Mouse (Mus musculus) right cerebral cortex, postnatal 4 days (tissue): ENCODE results near the gene Kif3a.
A peak's percentile ranks its signal among the peaks of the same experiment; 100 is the strongest.

Experiments
- DNase-seq: peaks from one replicate; pipeline ENCODE4 v3.0.0-alpha.2; 2022

The Kif3a gene

DNA sequence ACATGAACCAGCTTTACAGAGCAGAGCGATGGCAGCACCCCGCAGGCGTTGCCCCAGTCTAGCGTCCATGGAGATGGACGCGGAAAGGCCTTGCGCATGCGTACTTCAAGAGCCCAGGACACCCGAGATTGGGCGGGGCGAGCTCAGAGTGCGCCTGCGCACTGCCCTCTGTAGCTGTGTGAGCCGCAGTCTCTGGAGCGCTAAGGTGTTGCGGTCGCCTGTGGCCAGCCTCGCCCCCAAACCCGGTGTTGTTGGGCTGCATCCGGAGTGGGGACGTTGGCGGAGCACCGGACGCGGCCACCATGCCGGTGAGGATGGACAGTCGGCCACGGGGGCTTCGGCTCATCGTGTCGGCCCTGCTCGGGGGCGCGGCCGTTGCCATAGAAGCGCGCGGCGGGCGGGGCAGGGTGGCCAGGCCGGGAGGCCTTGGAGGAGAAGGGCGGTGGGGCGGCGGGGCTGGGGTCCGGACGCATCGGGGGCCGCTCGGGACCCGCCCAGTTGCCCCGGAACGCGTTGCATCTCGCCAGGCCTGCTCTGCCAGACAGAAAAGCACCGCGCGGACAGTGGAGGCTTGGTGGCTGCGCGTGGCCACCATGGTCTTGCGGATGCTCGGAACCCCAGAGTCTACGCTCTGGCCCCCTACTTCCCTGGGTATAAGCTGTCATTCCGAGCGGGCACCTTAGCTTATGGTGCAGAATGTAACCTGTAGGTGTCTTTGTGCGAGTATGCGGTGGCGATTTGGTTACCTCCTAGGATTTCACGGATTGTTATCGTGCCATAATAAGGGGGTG lies at the start of gene Kif3a:
Gene Kif3a, plus strand, starts transcription at position 156 of the 791 bp plus-strand sequence.
- peak; percentile 93 for DNase-seq

DNA sequence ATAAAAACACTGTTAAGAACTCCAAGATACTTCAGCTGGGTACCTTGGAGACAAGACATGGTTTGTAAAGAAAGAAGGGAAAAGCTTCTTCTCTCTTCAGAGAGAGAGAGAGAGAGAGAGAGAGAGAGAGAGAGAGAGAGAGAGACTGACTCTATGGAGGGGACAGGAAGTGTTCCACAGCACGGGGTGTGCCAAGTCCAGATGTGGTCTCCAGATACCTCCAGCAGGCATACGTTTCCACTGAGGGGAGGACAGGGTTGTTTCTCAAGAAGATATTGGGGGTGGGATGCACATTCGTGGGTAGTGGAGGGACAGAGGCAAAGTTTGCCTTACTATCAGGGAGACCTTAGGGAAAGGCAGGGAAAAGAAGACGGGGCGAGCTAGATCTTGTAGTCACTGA lies 48.4 kb upstream of the Kif3a start:
- no peak for DNase-seq

DNA sequence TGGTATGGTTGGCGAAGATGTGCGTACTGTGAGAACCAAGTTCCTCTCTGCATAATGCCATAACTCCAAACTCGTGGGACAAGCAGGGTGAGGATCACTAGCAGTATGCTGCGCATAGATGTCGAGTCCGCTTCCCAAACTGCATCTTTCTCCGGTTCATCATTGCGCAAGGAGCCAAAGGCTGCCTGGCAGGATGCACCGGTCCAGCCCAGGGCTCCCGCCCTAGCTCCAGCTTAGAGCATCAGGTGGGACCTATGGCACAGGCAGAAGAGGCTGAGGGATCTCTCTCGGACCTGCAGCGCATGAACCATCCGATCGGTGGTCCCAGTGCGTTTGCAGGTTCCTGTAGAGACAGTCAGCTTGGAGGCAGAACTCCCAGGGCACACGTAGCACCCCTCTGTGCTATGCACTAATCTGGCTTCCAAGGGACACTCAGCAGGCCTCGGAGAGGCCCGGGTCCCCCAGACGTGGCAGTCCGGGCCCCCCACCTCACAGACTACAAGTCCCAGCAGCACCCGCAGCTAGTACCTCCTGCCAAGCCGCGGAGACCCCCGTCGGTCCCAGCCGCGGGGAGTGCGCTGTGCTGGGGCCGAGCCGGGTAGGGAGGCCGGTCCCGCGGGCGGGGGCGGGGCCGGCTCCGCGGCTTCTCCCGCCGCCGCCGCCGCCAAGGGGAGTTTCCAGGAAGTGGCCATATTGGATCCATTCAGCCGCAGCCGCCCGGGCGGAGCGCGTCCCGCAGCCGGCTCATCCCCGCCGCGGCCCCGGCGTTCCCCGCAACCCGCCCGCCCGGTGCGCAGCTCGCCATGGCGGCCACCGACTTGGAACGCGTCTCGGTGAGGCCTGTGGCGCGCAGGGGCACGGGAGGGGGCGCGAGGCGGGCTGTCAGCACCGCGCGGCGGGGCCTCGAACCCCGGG lies 47.7 kb upstream of the Kif3a start, which contains the start of gene Sept8:
Gene Sept8, plus strand, starts transcription at position 51 of the 915 bp plus-strand sequence.
- peak; percentile 70 for DNase-seq

DNA sequence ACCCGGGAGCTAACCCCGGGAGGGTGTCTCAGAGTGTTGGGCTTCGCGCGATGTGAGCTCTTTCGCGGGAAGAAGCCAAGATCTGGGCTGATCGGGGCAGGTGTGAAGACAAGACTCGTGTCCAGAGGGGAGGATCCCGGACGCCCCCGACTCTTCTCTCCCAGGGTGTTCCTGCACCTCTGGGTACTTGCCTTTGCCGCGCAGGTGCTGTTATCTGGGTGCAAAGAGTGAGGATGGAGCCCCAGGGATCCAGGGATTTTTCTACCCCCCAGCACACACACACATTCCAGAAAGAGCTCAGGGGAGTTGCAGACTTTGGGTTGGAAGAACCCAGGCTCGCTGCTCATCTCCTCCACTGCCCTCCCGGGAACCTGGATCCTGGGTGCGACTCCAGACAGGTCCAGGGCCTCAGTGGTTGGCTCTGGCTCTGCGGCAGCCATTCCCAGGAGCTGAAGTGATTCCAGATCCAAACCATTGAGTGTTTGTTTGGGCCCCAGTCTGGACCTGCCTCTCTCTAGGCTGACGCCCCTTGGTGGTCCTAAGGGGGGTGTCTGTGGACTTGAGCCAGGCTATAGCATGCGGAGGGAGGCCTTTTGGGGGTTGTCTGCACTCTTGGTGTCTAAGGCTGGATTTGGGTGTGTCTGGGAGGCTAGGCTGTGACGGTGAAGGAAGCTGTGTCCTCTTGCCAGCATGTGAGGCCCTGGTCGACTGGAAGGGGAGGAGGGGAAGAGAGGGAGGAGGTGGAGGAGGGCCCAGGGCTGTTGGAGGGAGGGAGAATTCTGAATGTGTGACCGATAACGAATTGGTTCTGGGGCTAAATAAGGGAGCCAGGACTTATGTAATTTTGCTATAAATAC lies 46.8 kb upstream of the Kif3a start:
- peak; percentile 34 for DNase-seq

DNA sequence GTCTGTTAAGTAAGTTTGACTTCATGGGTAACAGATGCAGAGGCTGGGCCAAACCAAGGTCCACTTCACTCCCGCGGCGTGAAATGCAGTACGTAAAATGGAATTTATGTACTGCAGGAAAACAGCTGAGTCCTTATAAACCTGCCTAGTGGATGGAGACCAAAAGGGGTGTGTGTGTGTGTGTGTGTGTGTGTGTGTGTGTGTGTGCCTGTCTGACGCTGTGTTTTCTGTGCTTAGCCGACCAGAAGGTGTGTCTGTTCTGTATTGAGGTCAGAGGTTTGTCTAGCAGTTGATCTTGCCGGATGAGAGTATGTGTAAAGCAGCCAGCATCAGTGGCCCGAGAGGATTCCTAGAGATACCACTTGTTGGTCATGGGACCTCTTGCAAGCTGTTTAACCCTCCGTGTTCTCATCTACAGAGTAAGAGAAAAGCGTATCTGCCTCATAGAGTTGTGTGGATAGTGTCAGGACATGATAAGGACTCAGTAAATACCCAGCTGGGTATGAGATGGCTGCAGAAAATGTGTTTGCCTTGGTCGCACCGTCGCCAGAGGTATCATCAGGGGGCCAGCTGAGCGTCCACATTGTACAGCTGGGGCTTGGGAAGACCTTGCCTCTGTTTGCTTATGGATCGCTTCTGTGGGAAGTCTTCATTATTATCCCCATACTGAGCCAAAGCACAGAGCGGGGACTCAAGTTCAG lies 45.9 kb upstream of the Kif3a start:
- no peak for DNase-seq

DNA sequence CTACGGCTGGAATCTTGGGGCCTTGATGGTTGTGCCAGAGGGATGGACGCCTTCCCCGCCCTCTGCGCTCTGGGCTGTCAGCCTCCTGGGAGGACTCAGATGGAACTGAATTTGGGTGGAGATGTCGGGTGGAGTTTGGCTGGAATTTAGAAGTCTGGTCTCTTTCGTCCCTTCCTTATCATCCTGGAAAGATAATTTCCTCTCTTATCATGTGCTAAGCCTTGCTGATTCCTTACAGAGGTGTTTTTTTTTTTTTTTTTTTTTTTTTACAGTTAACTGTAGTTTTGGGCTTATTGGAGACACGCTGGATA lies 45.4 kb upstream of the Kif3a start:
- DNase-seq, result no peak

DNA sequence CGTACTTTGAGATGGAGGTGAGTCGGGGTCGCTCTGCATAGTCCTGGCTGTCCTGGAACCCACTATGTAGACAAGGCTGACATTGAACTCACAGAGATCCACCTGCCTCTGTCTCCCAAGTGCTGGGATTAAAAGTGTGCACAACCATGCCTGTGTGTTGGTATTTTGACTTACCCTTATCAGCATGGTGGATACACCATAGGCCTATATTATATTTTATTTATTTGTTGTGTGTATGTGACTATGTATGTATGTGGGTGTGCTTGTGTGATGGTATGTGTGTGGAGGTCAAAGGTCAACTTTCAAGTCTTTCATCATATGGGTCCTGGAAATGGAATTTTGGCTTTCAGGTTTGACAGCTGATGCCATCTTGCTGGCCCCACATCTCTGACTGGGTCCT lies 44.8 kb upstream of the Kif3a start:
- DNase-seq, result no peak

DNA sequence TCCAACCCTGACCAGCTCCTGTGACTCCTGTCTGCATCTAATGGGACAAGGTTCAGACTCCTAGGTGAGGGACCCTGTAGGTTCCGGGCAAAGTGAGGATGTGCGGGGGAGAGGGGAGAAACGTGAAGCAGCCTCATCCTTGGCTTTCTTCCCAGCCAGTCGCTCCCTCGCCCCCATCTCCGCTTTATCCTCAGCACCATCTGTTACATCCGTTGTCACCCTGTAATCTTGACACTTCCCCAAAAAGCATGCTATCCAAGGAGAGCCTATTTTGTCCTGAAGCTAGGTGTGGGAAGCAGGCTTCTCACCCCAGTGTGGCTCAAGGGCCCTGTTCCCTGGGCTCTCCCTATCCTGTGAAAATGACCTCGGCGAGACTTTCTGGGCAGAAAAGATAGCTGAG lies 44.2 kb upstream of the Kif3a start:
- no peak for DNase-seq

DNA sequence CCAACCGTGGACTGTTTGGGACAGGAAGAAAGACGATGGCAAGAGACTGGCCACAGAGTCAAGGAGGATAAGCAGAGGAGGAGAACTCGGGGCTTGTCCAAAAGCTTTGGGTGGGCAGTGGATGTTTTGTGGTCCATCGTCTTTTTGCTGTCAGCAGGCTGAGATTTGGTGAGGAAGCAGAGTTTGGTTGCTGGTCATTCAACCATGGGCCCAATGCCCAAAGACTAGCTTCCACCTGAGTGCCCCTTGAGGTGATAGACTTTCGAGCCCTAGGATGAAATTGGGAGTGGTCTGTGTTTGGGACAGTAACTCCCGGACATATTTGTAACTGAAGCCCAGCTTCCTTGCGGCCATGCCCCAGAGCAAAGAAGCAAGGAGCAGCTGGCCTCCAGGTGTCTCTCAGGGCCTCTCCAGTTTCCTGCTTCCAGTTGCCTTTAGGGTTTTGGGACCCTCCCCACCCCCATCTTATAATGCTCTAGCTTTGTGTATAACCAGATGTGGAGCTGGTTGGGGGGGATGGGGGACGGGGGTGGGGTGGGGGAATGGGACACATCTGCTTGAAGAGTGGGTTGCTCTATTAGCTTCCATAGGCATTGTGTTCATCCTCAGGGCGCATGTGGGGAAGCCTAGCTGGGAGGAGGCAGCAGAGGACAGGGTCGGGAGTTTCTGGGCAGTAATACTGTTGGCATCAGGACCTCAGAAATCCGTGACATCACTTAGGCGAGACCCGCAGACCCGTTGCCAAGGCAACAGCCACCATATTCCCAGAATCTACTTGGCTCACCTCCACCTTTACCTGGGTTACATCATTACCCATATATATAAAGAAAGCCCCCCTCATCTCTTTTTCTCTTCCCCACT lies 43.4 kb upstream of the Kif3a start:
- no peak for DNase-seq

DNA sequence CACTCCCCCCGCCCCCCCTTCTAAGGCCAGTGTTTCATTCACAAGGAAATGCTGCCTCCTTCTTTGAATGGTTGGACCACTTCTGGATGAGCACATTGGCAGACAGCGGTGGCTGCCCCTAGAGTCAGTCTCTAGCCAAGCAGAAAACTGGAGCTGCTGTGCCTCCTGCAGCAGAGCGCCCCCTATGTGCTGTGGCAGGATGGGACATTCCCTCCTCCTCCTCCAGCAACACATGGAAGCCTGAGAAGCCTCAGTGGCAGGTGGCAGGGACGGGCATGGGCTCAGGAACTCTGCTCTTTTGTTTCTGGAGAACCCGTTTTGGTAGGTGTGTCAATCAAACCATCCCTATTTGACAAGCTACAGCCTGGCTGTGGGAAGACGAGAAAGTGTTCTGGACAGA lies 42.3 kb upstream of the Kif3a start:
- no peak for DNase-seq

DNA sequence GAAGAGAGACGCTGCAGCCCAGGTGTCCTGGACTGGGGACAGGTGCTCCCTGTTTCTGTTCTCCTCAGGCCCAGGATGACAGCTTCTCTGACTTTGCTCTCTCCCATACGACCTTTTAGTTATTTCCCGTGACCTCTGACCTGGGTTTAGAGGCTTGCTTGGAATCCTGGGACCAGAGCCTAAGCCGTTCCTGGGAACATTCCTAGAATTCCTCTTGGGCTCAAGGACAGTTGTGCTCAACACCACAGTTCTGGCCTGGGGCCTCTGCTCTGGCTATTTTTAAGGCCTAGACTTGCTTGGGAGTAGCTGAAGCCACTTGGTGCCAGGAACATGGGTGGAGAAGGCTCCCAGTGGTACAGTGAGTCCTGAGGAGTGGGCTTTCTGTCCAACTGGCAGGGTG lies 41.7 kb upstream of the Kif3a start:
- DNase-seq, result no peak

DNA sequence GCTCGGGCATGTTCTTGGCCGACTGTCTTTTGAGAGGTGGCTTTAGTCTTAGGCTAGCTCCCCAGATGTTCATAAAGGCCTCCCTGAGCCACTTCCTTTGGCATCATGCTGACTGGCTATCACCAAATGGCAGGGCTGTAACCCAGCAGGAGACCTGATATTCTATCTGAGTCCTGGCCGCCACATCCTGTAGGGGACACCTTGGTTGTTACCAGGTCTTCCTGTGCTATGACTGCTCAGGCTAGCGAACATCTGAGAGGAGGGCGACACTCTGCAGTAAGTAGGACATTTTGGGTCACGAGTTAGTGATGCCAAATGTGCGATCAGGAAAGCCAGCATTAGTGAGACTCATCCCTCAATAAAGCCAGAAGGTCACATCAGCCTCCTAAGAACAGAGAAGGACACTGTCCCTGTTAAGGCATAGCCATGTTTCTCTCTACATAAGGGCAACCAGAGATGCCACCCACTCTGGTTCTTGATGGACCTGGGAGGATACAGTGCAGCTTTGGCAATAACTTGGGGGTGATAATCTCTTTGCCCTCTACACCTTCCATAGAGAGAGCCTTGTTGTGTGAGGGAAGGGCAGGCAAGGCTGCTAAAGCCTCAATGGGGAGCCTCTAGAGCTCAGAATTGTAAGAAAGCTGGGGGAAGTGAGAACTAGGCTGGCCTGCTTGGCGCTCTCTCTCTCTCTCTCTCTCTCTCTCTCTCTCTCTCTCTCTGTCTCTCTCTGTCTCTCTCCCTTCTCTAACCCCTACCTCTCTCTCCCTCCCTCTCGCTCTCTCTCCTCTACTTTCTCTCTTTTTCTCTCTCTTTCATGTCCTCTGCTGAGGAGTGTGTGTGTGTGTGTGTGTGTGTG lies 38.6 kb upstream of the Kif3a start:
- no peak for DNase-seq

DNA sequence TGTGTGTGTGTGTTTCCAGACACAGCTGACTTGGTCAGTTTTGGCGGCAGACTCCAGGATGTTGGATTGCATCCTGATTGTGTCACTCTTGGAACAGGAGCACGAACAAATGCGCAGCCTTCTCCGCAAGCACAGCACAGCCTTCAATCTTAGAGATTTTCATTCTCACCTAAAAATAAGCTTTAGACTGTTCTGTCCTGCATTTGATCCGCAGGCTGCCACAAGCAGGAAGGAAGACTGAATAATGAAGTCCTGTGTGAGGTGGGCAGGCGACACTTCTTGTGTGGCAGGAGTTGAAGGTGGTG lies 38.0 kb upstream of the Kif3a start:
- no peak for DNase-seq

DNA sequence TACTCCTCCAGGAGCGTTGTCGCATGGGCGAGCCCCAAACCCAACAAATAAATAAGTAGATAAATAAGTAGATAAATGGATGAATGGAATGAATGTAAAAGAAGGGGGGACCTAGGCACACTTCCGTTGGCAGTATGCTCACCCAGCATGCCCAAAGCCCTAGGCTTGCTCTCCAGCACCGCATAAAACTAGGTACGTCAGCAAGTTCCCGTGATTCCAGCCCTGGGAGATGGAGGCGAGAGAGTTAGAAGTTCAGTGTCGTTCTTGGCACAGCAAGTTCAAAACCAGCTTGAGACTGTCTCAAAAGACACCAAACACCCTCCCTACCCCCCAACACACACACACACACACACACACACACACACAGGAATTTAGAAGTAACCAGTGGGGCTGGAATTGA lies 37.2 kb upstream of the Kif3a start:
- no peak for DNase-seq

DNA sequence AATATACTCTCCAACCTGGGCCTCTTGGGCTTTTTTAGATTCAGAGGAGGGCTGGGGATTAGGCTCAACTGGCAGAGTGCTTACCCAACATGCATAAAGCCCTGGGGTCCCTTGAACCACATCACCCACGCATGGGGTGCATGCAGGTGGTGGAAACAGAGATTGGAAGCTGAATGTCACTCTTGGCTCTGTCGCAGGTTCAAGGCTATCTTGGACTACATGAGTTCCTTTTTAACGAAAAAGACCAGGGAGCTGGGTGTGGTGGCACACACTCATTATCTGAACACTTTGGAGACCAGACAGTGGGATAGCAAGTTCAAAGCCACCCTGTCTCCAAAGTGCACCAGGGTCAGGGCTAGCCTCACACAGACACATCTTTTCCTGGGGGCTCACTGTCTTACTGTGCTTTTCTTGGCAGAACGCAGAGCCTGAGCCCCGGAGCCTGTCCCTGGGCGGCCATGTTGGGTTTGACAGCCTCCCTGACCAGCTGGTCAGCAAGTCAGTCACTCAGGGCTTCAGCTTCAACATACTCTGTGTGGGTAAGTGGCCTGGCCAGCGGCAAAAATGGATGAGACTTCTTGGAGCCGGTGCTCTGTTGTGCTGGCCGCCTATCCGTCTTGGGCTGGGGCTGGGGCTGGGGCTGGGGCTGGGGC lies 35.5 kb upstream of the Kif3a start:
- no peak for DNase-seq

DNA sequence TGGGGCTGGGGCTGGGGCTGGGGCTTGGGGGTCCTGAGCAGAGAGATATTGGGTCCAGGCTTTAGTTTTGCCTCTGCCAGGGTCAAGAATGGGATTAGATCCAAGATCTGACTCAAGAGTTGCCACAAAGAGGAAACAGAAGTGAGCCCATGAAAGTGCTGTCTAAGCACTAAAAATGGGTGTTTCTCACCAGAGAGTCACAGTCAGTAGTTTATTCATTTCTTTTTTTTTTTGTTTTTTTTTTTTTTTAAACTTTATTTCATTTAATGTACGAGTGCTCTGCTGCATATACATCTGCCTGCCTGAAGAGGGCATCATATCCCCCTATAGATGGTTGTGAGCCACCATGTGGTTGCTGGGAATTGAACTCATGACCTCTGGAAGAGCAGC lies 35.0 kb upstream of the Kif3a start:
- no peak for DNase-seq

DNA sequence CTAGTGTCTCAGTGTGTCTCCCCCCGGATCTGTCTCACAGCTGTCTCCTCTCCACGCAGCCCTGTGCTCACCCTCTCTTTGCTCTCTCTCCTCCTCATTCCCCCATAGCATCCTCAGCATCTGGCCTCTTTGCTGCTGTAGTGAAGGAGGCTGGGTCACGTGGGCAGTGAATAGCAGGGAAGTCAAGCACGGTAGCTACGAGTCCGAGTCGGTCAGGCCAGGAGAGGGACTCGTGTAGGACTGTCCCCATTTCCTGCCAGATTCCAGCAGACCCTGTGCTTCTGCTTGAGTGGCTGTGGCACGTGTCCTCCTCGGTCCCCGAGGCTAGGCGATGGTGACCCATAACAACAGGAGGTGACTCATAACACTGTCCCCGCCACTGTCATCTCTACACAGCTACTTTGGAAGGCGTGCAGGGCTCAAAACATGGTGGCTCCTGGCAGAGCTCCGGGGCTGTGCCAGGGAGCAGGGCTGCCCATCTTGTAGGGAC lies 28.1 kb upstream of the Kif3a start:
- no peak for DNase-seq

DNA sequence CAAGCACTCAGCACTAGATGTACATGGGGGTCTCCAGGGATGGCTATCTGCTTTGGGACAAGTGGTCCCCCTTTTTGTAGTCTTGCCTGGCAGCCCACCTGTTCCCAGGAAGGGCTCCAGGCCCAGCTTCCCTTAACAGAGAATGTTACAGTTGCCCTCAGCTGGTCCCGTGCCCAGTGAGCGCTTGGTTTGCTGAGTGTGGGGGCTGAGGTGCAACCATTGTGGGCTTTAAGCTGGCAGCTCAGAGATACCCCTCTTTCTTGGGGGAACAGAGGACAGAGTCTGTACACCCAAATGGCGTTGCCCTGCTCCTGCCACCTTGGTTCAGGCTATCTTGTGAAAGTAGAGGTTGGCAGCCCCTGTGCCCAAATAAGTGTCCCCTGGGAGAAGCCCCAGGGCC lies 26.8 kb upstream of the Kif3a start:
- no peak for DNase-seq

DNA sequence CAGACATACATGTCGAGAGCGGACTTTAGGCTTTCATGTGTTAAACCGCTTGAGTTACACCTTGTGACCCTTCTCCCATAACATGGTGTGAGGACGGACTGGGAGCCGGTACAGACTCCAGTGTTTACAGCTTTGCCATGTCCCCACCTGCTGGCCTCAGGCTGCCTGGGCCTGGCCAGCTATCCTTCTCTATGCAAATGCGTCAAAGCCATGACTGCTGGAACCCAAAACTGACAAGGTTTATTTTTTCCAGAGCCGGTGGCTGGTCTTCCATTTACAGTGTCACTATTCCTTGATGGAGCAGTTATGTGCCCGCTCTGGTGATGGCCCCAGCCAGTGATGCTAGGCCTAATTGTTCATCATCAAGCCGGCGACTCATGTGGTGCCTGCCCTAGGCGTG lies 26.0 kb upstream of the Kif3a start:
- DNase-seq, result no peak

DNA sequence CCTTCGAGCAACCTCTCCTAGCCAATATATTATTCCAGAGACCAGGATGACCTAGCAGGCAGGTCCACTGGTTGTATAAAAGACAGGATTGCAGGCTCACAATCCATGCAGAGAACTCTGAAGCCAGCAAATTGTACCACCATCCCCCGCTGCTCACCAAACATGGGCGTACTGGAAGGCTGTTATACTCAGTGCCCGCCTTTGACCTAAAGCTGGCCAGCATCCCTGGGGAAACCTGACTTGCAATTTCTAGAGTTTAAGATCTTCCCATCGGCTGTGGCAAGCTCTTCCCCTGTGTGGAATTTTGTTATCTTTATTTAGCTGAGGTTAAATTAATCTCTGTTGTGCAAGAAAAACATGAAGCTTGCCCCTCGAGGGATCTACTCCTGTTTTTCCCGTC lies 24.2 kb upstream of the Kif3a start:
- no peak for DNase-seq
